Mouse (Mus musculus) embryo, embryonic 11 days (tissue): ENCODE data around the gene Mau2.
"Not testable (repeated sequence)": the region's sequence is repeated elsewhere in the genome, so short reads cannot be mapped to it uniquely, and the experiment has no call there.

Experiments
- DNase-seq: peaks from one replicate; pipeline ENCODE4 v3.0.0-alpha.2; 2015

The Mau2 gene

GRCm38 (mm10) chr8:70015017-70015416, 27.5 kb downstream of the Mau2 start:
- no peak for DNase-seq

- DNase-seq: no peak
These were observed 29.8 kb downstream of the Mau2 start for GRCm38 (mm10) chr8:70012763-70013162.

- no peak for DNase-seq
These were observed 30.2 kb downstream of the Mau2 start for GRCm38 (mm10) chr8:70012350-70012749.

- DNase-seq: not testable (repeated sequence)
These were observed 31.7 kb downstream of the Mau2 start for GRCm38 (mm10) chr8:70010796-70011195.

GRCm38 (mm10) chr8:70005178-70005577, 37.4 kb downstream of the Mau2 start:
- no peak for DNase-seq

GRCm38 (mm10) chr8:70004345-70004744, 38.2 kb downstream of the Mau2 start:
- DNase-seq: no peak

GRCm38 (mm10) chr8:70003204-70003657, 39.3 kb downstream of the Mau2 start:
- no peak for DNase-seq

GRCm38 (mm10) chr8:70001892-70002191, 40.7 kb downstream of the Mau2 start:
- DNase-seq: not testable (repeated sequence)

GRCm38 (mm10) chr8:70001176-70001891, 41.2 kb downstream of the Mau2 start:
- DNase-seq: peak; percentile 73

GRCm38 (mm10) chr8:70000226-70000625, 42.3 kb downstream of the Mau2 start:
- no peak for DNase-seq

- no peak for DNase-seq
These were observed 43.3 kb downstream of the Mau2 start for GRCm38 (mm10) chr8:69999236-69999635.

- DNase-seq: no peak
These were observed 43.8 kb downstream of the Mau2 start for GRCm38 (mm10) chr8:69998706-69999105.

- DNase-seq: no peak
These were observed 45.8 kb downstream of the Mau2 start for GRCm38 (mm10) chr8:69996589-69997285.

GRCm38 (mm10) chr8:69995776-69996588, 46.6 kb downstream of the Mau2 start, which contains the start of gene Gatad2a:
TSS of gene Gatad2a (minus strand) at chr8:69996384.
- peak; percentile 100 for DNase-seq

GRCm38 (mm10) chr8:69995422-69995775, 47.1 kb downstream of the Mau2 start:
- DNase-seq: no peak

GRCm38 (mm10) chr8:69988936-69989335, 53.6 kb downstream of the Mau2 start:
- DNase-seq: not testable (repeated sequence)

GRCm38 (mm10) chr8:69987744-69988143, 54.8 kb downstream of the Mau2 start:
- no peak for DNase-seq

GRCm38 (mm10) chr8:69984876-69985553, 57.5 kb downstream of the Mau2 start:
- no peak for DNase-seq

GRCm38 (mm10) chr8:69978456-69978855, 64.1 kb downstream of the Mau2 start:
- no peak for DNase-seq

- DNase-seq: no peak
These were observed 67.7 kb downstream of the Mau2 start for GRCm38 (mm10) chr8:69974806-69975205.

- DNase-seq: peak; percentile 97
These were observed 68.3 kb downstream of the Mau2 start for GRCm38 (mm10) chr8:69974194-69974614.

GRCm38 (mm10) chr8:69973442-69974161, 68.9 kb downstream of the Mau2 start:
- DNase-seq: peak; percentile 75
